Mouse (Mus musculus): ENCODE results near the gene Hdac1.

Gene Hdac1

DNA sequence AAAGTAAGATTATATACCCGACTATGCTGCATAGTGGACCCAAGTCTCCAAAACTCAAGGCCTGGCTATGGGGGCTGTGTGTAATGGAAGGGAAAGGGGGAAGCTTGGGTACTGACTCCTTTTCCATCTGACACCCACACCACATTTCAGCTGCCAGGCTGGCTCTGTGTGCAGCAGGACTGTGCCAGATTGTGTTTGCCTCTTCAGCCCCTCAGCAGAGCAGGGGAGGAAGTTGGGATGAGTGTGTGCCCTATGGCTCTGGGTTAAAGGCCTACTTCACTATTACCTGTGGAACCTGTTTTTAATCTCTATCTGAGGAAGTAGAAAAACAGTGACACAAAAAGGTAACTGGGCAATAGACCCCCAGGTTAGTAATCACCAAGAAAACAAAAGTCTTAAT, 61.4 kb downstream of the Hdac1 start:
- in situ Hi-C loops (cut with MboI, MseI), result loop anchor here (5.0 kb wide), 1 partner anchor 84 kb away; no protein-coding TSS in a partner anchor

DNA sequence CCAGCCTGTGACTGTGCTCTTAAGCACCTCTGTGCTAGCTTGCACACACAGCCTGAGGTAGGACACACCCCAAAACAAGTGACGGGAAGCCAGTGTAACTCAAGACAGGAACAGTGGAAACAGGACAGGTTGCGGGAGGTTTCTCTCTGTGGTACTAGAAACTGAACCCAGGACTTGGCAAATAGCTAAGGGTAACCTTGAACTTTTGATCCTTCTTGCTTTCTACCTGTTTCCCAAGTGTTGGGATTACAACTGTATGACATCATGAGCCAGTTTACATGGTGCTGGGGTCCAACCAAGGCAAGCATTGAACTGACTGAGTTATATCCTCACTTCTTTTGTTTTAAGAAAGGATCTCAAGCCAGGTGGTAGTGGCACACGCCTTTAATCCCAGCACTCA, 62.6 kb downstream of the Hdac1 start:
- in situ Hi-C loops (cut with MboI, MseI), result loop anchor here (5.0 kb wide), 1 partner anchor 83 kb away; no protein-coding TSS in a partner anchor

DNA sequence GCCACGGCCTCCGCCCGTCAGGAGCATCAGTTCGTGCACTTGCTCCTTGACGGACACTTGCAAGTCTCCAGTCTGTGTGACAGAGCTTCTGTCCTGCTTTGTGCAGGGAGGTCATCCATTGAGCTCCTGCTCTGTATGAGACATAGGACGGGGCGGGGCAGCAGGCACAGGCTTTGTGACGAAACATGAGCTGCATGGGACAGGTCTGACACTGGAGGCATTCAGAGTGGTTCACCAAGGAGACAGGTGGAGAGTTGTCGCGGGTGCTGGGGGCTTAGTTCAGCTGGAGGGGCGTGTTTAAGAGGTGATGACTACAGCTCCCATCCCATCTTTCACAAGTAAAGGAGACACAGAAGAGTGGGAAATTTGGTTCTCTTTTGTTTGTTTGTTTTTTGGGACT, 66.5 kb downstream of the Hdac1 start:
- in situ Hi-C loops (cut with MboI, MseI), result no loop called here
